Mouse (Mus musculus) embryonic facial prominence, embryonic 12.5 days (tissue): ENCODE results near the gene Lipc. TPM values are rescaled to one million over a fixed set of nuclear protein-coding genes. Genes with fewer than 3 reads are reported as not detected.

Experiments used
- ATAC-seq: fragments of 200-750 bp; cut with Nextera tagmentation; 2 replicates; pipeline ENCODE4 v1.8.0; 2017; ENCODE audit not compliant: insufficient number of reproducible peaks, insufficient read depth, low FRiP score, low TSS enrichment
- H3K27ac ChIP-seq: fragments of 300-500 bp; sonication (generic); 2 replicates; pipeline ENCODE4 v1.5.1; 2016; ENCODE audit warnings: mild to moderate bottlenecking
- H3K27me3 ChIP-seq: fragments of 300-500 bp; sonication (generic); 2 replicates; pipeline ENCODE4 v1.6.1; 2016; ENCODE audit warnings: mild to moderate bottlenecking, moderate library complexity
- H3K36me3 ChIP-seq: fragments of 300-500 bp; sonication (generic); 2 replicates; pipeline ENCODE4 v1.6.1; 2016; ENCODE audit warnings: mild to moderate bottlenecking
- H3K4me1 ChIP-seq: fragments of 300-500 bp; sonication (generic); 2 replicates; pipeline ENCODE4 v1.6.1; 2016
- H3K4me2 ChIP-seq: fragments of 300-500 bp; sonication (generic); replicated peaks from 2 replicates; pipeline ENCODE4 v1.6.1; 2016; ENCODE audit warnings: mild to moderate bottlenecking, moderate library complexity
- H3K4me3 ChIP-seq: fragments of 300-500 bp; sonication (generic); 2 replicates; pipeline ENCODE4 v1.5.1; 2016; ENCODE audit warnings: mild to moderate bottlenecking
- H3K9ac ChIP-seq: fragments of 300-500 bp; sonication (generic); 2 replicates; pipeline ENCODE4 v1.6.1; 2016; ENCODE audit warnings: mild to moderate bottlenecking, moderate library complexity
- H3K9me3 ChIP-seq: fragments of 300-500 bp; sonication (generic); 2 replicates; pipeline ENCODE4 v1.6.1; 2016; ENCODE audit warnings: mild to moderate bottlenecking, moderate library complexity
- WGBS: fragments of 180-500 bp; shearing (Covaris S2); methylation state at CpG from one replicate; pipeline ENCODE4 v1.1.7; 2016; 5-methylcytosine and 5-hydroxymethylcytosine counted together
- polyA plus RNA-seq: library from polyadenylated mRNA; unstranded; fragments of >200 nt; fragmentation: Nextera tagmentation; extraction: Ambion mirVana; gene quantifications from 2 replicates; pipeline ENCODE4 v1.2.1, GENCODE M21; 2016

The Lipc gene
- polyA plus RNA-seq, 1 experiment from 2014 or later: not detected

DNA sequence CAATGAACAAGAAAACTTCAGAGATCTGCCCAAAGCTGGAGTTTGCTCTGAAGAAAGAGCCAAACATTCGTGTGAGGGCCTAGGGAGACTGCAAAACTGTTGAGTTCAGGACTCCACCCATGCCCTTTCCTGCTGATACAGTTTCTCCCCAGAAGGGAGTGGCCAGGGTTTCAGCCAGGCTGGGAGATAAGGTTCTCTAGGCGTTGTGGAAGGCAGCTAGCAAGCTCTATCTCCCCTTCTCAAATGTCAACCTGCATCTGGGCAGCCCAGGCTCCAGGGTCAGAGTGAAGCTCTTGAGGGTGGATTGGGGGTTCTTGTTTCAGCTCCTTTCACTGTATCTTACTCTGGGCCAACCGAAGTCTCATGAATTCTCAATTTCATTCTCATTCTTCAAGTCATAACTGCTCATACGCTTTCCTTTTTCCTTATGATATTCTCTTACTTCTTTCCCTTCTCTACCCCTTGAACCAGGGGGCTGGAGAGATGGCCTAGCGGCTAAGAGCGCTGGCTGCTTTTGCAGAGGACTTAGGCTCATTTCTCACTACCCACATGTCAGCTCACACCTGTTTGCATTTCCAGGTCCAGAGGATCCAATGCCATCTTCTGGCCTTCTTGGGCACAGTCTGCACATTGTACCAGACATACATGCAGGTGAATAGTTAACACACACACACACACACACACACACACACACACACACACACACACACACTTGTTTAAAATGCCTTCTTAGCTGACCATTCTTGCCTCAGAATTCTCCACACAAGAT, 25.0 kb downstream of the Lipc start:
- H3K4me2 ChIP-seq: no peak overlapping the region
- no peaks in the 10 kb centered on the region; the same call in 1 of the 2 replicates for H3K9me3 ChIP-seq
- peaks cover 5% of the 10 kb centered on the region; the same call in 1 of the 2 replicates for H3K4me1 ChIP-seq
- H3K9ac ChIP-seq: no peak overlapping the region
- ATAC-seq: no peak
- 56% methylated on average over 6 of the region's 6 CpGs for WGBS
- H3K27me3 ChIP-seq: no peaks in the 10 kb centered on the region
- H3K27ac ChIP-seq: no peak overlapping the region
- no peaks in the 10 kb centered on the region for H3K36me3 ChIP-seq
- no peak overlapping the region for H3K4me3 ChIP-seq

DNA sequence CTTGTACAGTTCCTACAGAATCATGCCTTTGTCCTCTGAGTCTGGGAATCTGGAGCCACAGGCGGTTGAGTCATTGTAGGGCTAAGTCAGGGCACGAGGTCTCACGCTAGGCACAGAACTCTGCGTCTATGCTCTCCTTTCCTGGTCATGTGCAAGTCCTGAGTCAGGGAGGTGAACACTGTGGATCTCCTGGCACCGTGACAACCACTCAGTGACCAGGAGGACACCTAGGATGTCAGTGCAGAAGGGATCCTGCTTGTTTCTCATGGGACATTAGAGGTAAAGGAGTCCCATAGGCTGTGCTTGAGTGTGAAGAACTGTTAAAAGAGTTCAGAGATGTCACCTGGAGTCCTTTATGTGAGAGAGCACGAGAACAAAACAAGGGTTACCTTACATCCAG, 26.8 kb downstream of the Lipc start:
- no peak overlapping the region for H3K4me3 ChIP-seq
- H3K9ac ChIP-seq: no peak overlapping the region
- no peak overlapping the region for H3K4me2 ChIP-seq
- no peaks in the 10 kb centered on the region for H3K36me3 ChIP-seq
- no peak for ATAC-seq
- peaks cover 8% of the 10 kb centered on the region; the same call in 1 of the 2 replicates for H3K4me1 ChIP-seq
- no peak overlapping the region for H3K27ac ChIP-seq
- 87% methylated on average over 6 of the region's 6 CpGs for WGBS
- H3K27me3 ChIP-seq: no peaks in the 10 kb centered on the region
- no peaks in the 10 kb centered on the region; the same call in 1 of the 2 replicates for H3K9me3 ChIP-seq

DNA sequence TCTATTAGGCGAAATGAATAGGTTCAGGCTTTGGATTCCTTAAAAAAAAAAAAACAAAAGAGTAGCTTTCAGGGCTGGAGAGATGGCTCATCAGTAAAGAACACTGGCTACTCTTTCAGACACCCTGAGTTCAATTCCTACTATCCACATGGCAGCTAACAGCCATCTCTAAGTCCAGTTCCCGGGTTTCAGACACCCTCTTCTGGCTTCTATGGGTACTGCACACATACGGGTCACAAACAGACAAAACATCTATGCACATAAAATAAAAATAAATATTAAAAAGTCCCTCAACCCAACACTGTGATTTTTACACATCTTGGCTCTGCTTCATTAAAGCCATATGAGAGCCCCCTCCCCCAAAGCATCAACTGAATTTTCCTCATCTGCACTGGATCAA, 27.3 kb downstream of the Lipc start:
- ATAC-seq: no peak
- Histone ChIP-seq H3K27ac (no peak overlapping the region), H3K4me3 (no peak overlapping the region), H3K27me3 (no peaks in the 10 kb centered on the region), H3K9me3 (no peaks in the 10 kb centered on the region; the same call in 1 of the 2 replicates), H3K9ac (no peak overlapping the region), H3K36me3 (no peaks in the 10 kb centered on the region), H3K4me2 (no peak overlapping the region), H3K4me1 (peaks cover 8% of the 10 kb centered on the region; the same call in 1 of the 2 replicates)
- 88% methylated on average over 3 of the region's 3 CpGs for WGBS

GRCm38 (mm10) chr9:70921781-70922565, 30.1 kb downstream of the Lipc start:
- ATAC-seq: no peak
- Histone ChIP-seq H3K9ac (no peak overlapping the region), H3K36me3 (no peaks in the 10 kb centered on the region), H3K9me3 (no peaks in the 10 kb centered on the region; the same call in 1 of the 2 replicates), H3K4me3 (no peak overlapping the region), H3K4me2 (no peak overlapping the region), H3K4me1 (peaks cover 8% of the 10 kb centered on the region; the same call in 1 of the 2 replicates), H3K27me3 (no peaks in the 10 kb centered on the region), H3K27ac (no peak overlapping the region)
- 64% methylated on average over 7 of the region's 7 CpGs for WGBS

- 72% methylated on average over 3 of the region's 3 CpGs for WGBS
- Histone ChIP-seq H3K4me1 (peaks cover 8% of the 10 kb centered on the region; the same call in 1 of the 2 replicates), H3K36me3 (no peaks in the 10 kb centered on the region), H3K27ac (no peak overlapping the region), H3K9ac (no peak overlapping the region), H3K4me2 (no peak overlapping the region), H3K9me3 (no peaks in the 10 kb centered on the region; the same call in 1 of the 2 replicates), H3K27me3 (no peaks in the 10 kb centered on the region), H3K4me3 (no peak overlapping the region)
- no peak for ATAC-seq
These were observed 30.9 kb downstream of the Lipc start for GRCm38 (mm10) chr9:70921132-70921531.

- H3K4me2 ChIP-seq: no peak overlapping the region
- H3K9me3 ChIP-seq: no peaks in the 10 kb centered on the region
- 85% methylated on average over 3 of the region's 3 CpGs for WGBS
- no peak overlapping the region for H3K4me3 ChIP-seq
- no peak overlapping the region for H3K27ac ChIP-seq
- no peaks in the 10 kb centered on the region for H3K27me3 ChIP-seq
- H3K9ac ChIP-seq: no peak overlapping the region
- peaks cover 8% of the 10 kb centered on the region; the same call in 1 of the 2 replicates for H3K4me1 ChIP-seq
- H3K36me3 ChIP-seq: no peaks in the 10 kb centered on the region
- ATAC-seq: no peak
These were observed 32.8 kb downstream of the Lipc start for GRCm38 (mm10) chr9:70919271-70919670.

DNA sequence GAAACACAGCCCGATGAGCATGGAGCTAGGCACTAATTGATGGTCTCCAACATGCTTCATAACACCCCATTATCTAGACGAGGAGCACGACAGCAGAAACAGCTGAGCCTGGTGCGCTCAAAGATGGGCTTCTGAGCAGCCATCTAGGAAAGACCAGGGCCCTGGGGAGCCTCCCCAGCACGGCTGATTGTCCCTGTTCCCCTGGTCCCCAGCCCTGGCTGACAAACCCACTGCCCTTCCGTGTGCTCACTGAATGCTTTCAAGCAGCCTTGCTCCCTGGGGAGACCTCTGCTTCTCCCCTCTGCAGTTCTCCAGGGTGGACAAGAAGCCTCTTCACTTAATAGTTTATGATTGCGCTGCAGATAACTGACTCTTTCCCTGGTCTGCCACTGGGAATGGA, 35.5 kb downstream of the Lipc start:
- no peak overlapping the region for H3K4me3 ChIP-seq
- WGBS: 62% methylated on average over 7 of the region's 7 CpGs
- no peak for ATAC-seq
- no peak overlapping the region for H3K9ac ChIP-seq
- H3K9me3 ChIP-seq: no peaks in the 10 kb centered on the region
- H3K4me2 ChIP-seq: no peak overlapping the region
- no peak overlapping the region for H3K27ac ChIP-seq
- no peaks in the 10 kb centered on the region for H3K27me3 ChIP-seq
- H3K36me3 ChIP-seq: no peaks in the 10 kb centered on the region
- H3K4me1 ChIP-seq: no peaks in the 10 kb centered on the region

DNA sequence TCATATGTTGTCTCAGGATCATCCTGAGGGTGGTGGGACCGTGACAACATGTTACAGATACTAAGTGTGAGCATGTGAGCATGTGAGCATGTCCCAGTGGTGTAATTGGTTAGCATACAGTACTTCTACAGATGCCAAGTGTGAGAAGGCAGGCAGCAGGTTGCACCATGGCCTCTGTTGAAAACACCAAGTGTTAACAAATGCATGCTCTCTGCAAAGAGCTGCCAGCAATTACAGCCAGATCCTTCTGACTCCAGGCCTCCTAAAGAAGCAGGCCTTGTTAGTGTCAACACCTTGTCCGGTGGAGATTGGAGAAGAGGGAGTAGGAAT, 36.7 kb downstream of the Lipc start:
- 81% methylated on average over 2 of the region's 2 CpGs for WGBS
- Histone ChIP-seq H3K4me3 (no peak overlapping the region), H3K9ac (no peak overlapping the region), H3K9me3 (no peaks in the 10 kb centered on the region), H3K36me3 (no peaks in the 10 kb centered on the region), H3K27ac (no peak overlapping the region), H3K4me2 (no peak overlapping the region), H3K27me3 (no peaks in the 10 kb centered on the region), H3K4me1 (no peaks in the 10 kb centered on the region)
- no peak for ATAC-seq

- no peak overlapping the region for H3K27ac ChIP-seq
- 63% methylated on average over 10 of the region's 10 CpGs for WGBS
These were observed 37.2 kb downstream of the Lipc start for GRCm38 (mm10) chr9:70914659-70915355.

DNA sequence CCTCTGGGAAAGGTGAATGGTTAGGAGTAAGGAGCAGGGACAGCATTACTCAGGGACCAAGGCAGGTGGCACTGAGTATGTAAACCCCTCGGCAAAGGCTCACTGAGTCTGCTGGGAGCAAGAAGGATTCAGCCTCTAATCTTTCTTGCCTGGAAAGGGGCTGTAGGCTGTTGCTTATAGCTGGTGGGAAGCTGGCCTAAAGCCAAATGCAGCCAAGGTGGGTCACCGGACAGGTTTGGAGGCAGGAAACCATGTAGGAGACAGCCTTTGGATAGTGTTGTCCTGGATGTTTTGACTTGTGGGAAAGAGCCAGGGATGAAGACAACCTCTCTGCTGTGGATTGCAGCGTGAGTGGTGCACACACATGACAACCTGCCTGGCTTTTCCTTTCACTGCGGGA, 40.9 kb downstream of the Lipc start:
- no peaks in the 10 kb centered on the region for H3K36me3 ChIP-seq

More at GRCm38 (mm10) chr9:70914659-70915355, 37.2 kb downstream of the Lipc start:
- no peaks in the 10 kb centered on the region for H3K9me3 ChIP-seq
- H3K4me3 ChIP-seq: no peak overlapping the region
- H3K36me3 ChIP-seq: no peaks in the 10 kb centered on the region
- H3K9ac ChIP-seq: no peak overlapping the region
- ATAC-seq: no peak
- no peaks in the 10 kb centered on the region for H3K4me1 ChIP-seq
- no peaks in the 10 kb centered on the region for H3K27me3 ChIP-seq
- no peak overlapping the region for H3K4me2 ChIP-seq

DNA sequence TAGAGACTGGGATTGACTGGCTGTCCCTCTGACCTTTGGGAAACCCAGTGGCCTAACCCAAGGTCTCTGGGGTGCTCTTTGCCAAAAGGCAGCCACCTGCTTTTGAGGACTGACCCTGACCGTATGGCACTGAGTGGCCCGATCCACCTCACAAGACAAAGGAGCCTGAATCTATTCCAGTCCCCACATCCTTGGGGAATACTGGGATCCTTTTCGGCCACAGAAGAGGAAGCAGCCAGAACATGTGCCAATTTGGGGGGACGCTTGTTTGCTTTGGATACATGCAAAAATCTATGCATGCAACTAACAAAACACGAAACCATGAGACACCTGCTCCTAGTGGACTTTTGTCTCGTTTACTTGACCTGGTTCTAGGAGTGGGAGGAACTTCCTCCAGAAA, 41.7 kb downstream of the Lipc start:
- H3K4me2 ChIP-seq: no peak overlapping the region
- 78% methylated on average over 6 of the region's 6 CpGs for WGBS
- H3K4me3 ChIP-seq: no peak overlapping the region
- no peak for ATAC-seq
- H3K36me3 ChIP-seq: no peaks in the 10 kb centered on the region
- no peaks in the 10 kb centered on the region for H3K4me1 ChIP-seq
- no peaks in the 10 kb centered on the region for H3K27me3 ChIP-seq
- no peak overlapping the region for H3K9ac ChIP-seq
- H3K27ac ChIP-seq: no peak overlapping the region
- H3K9me3 ChIP-seq: no peaks in the 10 kb centered on the region

More for the DNA sequence above, 40.9 kb downstream of the Lipc start:
- no peaks in the 10 kb centered on the region for H3K4me1 ChIP-seq
- H3K9ac ChIP-seq: no peak overlapping the region
- H3K27ac ChIP-seq: no peak overlapping the region
- no peak overlapping the region for H3K4me3 ChIP-seq
- WGBS: 69% methylated on average over 4 of the region's 4 CpGs
- no peak for ATAC-seq
- no peaks in the 10 kb centered on the region for H3K9me3 ChIP-seq
- H3K4me2 ChIP-seq: no peak overlapping the region
- no peaks in the 10 kb centered on the region for H3K27me3 ChIP-seq
